Mouse (Mus musculus) neural tube, embryonic 12.5 days (tissue): Measurements from ENCODE around the gene Rnf25. TPM values are rescaled to one million over a fixed set of nuclear protein-coding genes. Genes with fewer than 3 reads are reported as not detected.

Experiments used
- ATAC-seq: fragments of 200-750 bp; cut with Nextera tagmentation; 2 replicates; pipeline ENCODE4 v1.8.0; 2017; ENCODE audit warnings: low read depth, mild to moderate bottlenecking, moderate TSS enrichment, moderate library complexity; ENCODE audit not compliant: low FRiP score
- H3K27ac ChIP-seq: fragments of 300-500 bp; sonication (generic); 2 replicates; pipeline ENCODE4 v1.5.1; 2016
- H3K27me3 ChIP-seq: fragments of 300-500 bp; sonication (generic); replicated peaks from 2 replicates; pipeline ENCODE4 v1.6.1; 2016; ENCODE audit warnings: mild to moderate bottlenecking
- H3K36me3 ChIP-seq: fragments of 300-500 bp; sonication (generic); 2 replicates; pipeline ENCODE4 v1.6.1; 2016; ENCODE audit warnings: mild to moderate bottlenecking
- H3K4me1 ChIP-seq: fragments of 300-500 bp; sonication (generic); 2 replicates; pipeline ENCODE4 v1.6.1; 2016
- H3K4me2 ChIP-seq: fragments of 300-500 bp; sonication (generic); replicated peaks from 2 replicates; pipeline ENCODE4 v1.6.1; 2016; ENCODE audit warnings: mild to moderate bottlenecking
- H3K4me3 ChIP-seq: fragments of 300-500 bp; sonication (generic); 2 replicates; pipeline ENCODE4 v1.5.1; 2016
- H3K9ac ChIP-seq: fragments of 300-500 bp; sonication (generic); 2 replicates; pipeline ENCODE4 v1.6.1; 2016; ENCODE audit warnings: mild to moderate bottlenecking
- H3K9me3 ChIP-seq: fragments of 300-500 bp; sonication (generic); 2 replicates; pipeline ENCODE4 v1.6.1; 2016; ENCODE audit warnings: mild to moderate bottlenecking
- WGBS: fragments of 180-500 bp; shearing (Covaris S2); methylation state at CpG from one replicate; pipeline ENCODE4 v1.1.7; 2016; 5-methylcytosine and 5-hydroxymethylcytosine counted together
- microRNA-seq: library from miRNA; unstranded; fragments of <30 nt; microRNA quantifications from one replicate; pipeline ENCODE4, GENCODE M21; 2017
- polyA plus RNA-seq: library from polyadenylated mRNA; unstranded; fragments of >200 nt; fragmentation: Nextera tagmentation; extraction: Ambion mirVana; gene quantifications from 2 replicates; pipeline ENCODE4 v1.2.1, GENCODE M21; 2016

The Rnf25 gene
- polyA plus RNA-seq, 1 experiment from 2014 or later = 37.8 TPM

DNA sequence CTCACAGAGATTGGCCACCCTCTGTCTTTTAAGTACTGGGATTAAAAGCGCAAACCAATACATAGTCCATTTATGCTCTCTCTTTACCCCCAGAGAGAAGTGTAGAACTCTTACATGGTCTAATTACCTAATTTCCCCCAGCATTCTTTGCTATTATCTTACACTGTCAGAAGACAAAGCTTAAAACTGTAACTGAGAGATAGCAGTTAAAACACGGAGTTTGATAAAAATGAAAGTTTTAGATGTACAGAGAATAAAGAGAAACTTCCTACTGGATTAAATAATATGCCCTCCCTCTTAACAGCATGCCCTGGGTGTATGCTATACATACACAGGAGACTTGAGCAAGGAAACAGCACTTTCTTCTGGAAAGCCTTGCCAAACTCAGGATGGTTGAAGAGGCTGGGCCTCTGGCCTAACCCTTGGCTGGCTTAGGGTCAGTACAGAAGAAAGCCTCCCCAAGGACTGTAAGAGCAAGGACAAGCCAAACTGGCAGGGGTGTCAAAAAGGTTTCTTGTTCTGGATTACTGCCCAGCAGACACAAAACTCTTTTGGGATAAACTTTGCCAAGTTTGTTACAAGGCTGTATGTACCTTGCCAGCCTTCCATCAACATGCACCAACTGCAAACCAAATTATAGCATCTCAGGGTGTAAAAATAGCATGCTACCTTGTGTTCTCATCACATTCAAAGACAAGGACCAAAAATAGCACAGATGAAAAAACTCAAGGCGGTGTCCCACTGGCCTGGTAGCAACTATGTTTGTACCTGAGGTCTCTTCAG, 16.4 kb downstream of the Rnf25 start:
- no peak overlapping the region for H3K27ac ChIP-seq
- WGBS = 95% methylated on average over 3 of the region's 3 CpGs
- peaks cover 20% of the 10 kb centered on the region for H3K4me1 ChIP-seq
- H3K36me3 ChIP-seq = peaks cover 16% of the 10 kb centered on the region
- no peak overlapping the region for H3K4me2 ChIP-seq
- no peaks in the 10 kb centered on the region for H3K27me3 ChIP-seq
- H3K4me3 ChIP-seq = no peak overlapping the region
- H3K9ac ChIP-seq = no peak overlapping the region
- no peaks in the 10 kb centered on the region for H3K9me3 ChIP-seq
- ATAC-seq = no peak

DNA sequence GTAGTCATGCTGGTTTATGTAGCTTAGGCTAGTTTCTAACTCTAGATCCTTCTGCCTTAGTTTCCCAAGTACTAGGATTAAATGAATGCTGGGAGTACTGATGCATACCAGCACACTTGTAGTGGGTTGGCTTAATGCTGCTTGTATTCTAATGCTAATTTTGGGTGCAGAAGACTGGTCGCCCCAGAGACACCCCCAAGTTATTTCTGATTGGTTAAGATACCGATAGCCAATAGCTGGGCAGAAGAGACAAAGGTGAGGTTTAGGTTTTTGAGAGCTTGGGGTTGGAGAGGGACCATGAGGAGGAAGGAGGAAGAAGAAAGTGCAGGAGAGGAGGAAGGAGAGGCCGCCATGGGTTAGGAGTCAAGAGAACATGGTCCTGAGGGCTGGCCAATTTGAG, 18.6 kb downstream of the Rnf25 start:
- Histone ChIP-seq H3K9ac (no peak overlapping the region), H3K27me3 (no peaks in the 10 kb centered on the region), H3K4me3 (no peak overlapping the region), H3K4me1 (peaks cover 15% of the 10 kb centered on the region), H3K9me3 (no peaks in the 10 kb centered on the region), H3K4me2 (no peak overlapping the region), H3K36me3 (peaks cover 38% of the 10 kb centered on the region), H3K27ac (no peak overlapping the region)
- 82% methylated on average over 3 of the region's 3 CpGs for WGBS
- no peak for ATAC-seq

DNA sequence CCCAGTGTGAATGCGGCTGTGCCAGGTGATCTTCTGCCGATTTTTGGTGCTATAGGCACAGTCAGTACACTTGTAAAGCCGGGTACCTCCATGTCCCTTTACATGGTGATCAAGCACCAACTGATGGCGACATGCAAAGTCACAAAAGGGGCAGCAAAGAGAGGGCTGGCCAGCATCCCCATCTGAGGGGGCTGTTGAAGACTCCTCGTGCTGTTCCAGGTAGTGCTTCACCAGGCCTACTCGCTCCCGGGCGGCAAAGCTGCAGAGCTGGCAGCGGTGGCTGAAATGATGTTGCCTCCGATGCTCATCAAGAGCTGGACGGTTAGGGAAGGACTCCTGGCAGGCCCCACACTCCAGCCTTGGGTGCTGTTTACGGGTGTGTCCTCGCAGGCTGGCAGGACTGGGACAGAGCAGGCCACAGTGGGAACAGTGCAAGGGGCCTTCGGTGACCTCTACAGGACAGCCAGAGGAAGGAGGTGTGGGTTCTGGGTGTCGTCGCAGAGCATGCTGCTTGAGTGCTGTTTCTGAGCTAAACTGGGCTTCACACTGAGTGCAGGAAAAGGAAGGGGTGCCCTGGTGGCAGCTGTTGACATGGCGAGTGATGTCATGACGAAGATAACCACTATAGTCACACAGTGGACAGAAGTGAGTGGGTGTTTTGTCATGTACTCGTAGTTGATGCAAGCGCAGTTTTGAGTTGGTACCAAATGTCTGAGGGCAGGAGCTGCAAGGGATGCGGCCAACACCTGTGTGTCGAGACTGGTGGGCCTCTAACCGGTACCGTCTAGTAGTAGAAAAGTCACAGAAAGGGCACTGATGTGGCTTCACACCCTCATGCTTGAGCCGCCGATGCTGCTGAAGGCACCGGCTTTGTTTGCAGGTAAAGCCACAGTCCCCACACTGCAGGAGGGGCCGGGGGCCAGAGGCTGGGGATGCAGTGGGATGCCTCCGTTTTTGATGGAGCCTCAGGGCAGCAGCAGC, 31.2 kb downstream of the Rnf25 start:
- Histone ChIP-seq H3K36me3 (peaks cover 88% of the 10 kb centered on the region), H3K9me3 (no peaks in the 10 kb centered on the region), H3K27me3 (no peaks in the 10 kb centered on the region), H3K4me3 (no peak overlapping the region), H3K4me2 (no peak overlapping the region), H3K4me1 (no peaks in the 10 kb centered on the region), H3K27ac (no peak overlapping the region), H3K9ac (no peak overlapping the region)
- no peak for ATAC-seq
- WGBS = 92% methylated on average over 29 of the region's 29 CpGs

DNA sequence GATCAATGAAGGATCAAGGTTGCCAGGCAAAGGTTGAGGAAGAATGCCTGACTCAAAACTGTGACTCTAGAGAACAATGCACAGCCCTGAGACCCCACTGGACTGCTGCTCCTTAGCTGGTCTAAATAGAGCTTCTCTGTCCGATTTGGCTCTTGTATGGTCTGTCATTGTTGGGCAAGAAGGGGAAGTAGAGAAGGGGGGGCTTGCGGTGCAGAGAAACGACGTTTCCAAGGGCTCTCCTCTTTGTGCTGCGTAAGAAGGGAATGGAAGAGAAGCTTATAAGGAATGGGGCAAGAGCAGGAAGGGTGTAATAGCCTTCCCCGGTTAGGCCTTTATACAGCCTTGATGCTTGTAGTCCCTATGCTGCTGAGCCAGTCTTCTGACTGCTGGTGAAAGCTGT, 35.4 kb downstream of the Rnf25 start:
- 79% methylated on average over 6 of the region's 6 CpGs for WGBS
- ATAC-seq = no peak
- peaks cover 69% of the 10 kb centered on the region for H3K36me3 ChIP-seq

DNA sequence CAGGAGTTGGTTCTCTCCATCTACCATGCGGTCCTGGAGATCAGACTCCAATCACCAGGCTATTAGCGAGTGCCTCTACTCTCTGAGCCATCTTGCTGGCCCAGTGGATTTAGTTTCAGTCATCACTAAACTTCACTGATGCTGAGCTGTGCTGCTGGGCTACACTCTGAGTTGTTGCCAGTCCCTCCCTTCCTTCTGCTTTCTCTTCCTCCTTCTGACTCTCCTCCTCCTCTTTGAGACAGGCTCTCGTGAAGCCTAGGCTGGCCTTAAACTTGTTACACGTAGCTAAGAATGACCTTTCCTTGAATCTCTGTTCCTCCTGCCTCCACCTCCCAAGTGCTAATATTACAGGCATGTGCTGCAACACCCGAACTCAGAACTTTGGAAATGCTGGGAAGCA, 42.1 kb downstream of the Rnf25 start:
- Histone ChIP-seq H3K9me3 (no peaks in the 10 kb centered on the region), H3K9ac (no peak overlapping the region), H3K4me1 (no peaks in the 10 kb centered on the region), H3K36me3 (peaks cover 8% of the 10 kb centered on the region), H3K4me3 (no peak overlapping the region), H3K27ac (no peak overlapping the region), H3K27me3 (no peaks in the 10 kb centered on the region), H3K4me2 (no peak overlapping the region)
- ATAC-seq = no peak
- 81% methylated on average over 5 of the region's 5 CpGs for WGBS

More for the DNA sequence above, 35.4 kb downstream of the Rnf25 start:
- no peak overlapping the region for H3K9ac ChIP-seq
- H3K4me2 ChIP-seq = no peak overlapping the region
- H3K4me1 ChIP-seq = no peaks in the 10 kb centered on the region
- no peaks in the 10 kb centered on the region for H3K27me3 ChIP-seq
- no peak overlapping the region for H3K27ac ChIP-seq
- H3K9me3 ChIP-seq = no peaks in the 10 kb centered on the region
- H3K4me3 ChIP-seq = no peak overlapping the region

DNA sequence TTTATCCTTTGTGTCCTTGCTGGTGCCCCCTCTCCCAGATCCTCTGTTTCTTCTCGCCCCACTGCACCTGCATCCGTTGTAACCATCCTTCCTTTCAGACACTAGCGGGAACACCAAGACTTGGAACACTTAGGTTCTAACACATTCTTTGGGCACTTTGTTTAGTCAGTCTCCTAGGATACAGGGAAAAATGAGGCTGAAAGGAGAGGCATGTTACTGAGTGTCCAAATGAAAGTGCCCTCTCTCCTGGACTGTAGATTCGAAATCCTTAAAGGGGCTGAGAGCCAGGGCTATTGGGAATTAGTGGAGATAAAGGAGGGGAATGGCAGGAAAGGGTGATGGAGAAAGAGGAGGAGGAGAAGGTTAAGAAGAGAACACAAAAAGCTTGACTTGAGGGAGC, 57.0 kb downstream of the Rnf25 start, which contains the start of gene Usp37:
Gene Usp37 (minus strand): TSS at position 101 of the 400 bp plus-strand sequence.
- no peak for ATAC-seq
- peaks cover 7% of the 10 kb centered on the region; the same call in 1 of the 2 replicates for H3K4me1 ChIP-seq
- H3K4me2 ChIP-seq = peak within 1 kb of the TSS; percentile 41; the same call in 1 of the 2 replicates
- 35% methylated on average over 4 of the region's 4 CpGs for whole genome bisulfite sequencing
- no peak within 1 kb of the TSS for H3K27ac ChIP-seq
- no peaks in the 10 kb centered on the region for H3K27me3 ChIP-seq
- no peak within 1 kb of the TSS for H3K9ac ChIP-seq
- no peaks in the 10 kb centered on the region for H3K36me3 ChIP-seq
- H3K9me3 ChIP-seq = no peaks in the 10 kb centered on the region
- H3K4me3 ChIP-seq = no peak within 1 kb of the TSS

Small RNA genes lying within 50 kb of the gene (microRNA-seq; reads per million reads assigned to microRNA genes)
- gene Gm25035 = not detected

Other genes starting within 250 kb of the Rnf25 start
- 0.25 and 0.75 TPM in 2 replicates for gene Catip, start 239.3 kb downstream of the Rnf25 start, polyA plus RNA-seq
- gene Slc11a1, start 226.2 kb downstream of the Rnf25 start, polyA plus RNA-seq = 2.1 and 4.1 TPM in 2 replicates
- gene Ctdsp1, start 209.9 kb downstream of the Rnf25 start, polyA plus RNA-seq = 29.9 and 31.3 TPM in 2 replicates
- 0.15 and 0.17 TPM in 2 replicates for gene Vil1, start 192.0 kb downstream of the Rnf25 start, polyA plus RNA-seq
- 60.5 and 62.1 TPM in 2 replicates for gene Cnot9, start 95.3 kb downstream of the Rnf25 start, polyA plus RNA-seq
- gene Plcd4, start 58.5 kb downstream of the Rnf25 start, polyA plus RNA-seq = 2.2 and 2.9 TPM in 2 replicates
- gene Usp37, start 57.1 kb downstream of the Rnf25 start, polyA plus RNA-seq = 30.2 and 33.1 TPM in 2 replicates
- 8.5 and 10.3 TPM in 2 replicates for gene Zfp142, start 13.2 kb downstream of the Rnf25 start, polyA plus RNA-seq
- 17.3 and 19.4 TPM in 2 replicates for gene Bcs1l, start 13.1 kb downstream of the Rnf25 start, polyA plus RNA-seq
- 22.8 and 22.9 TPM in 2 replicates for gene Stk36, start within 50 bp of the Rnf25 start, polyA plus RNA-seq
- 25.8 and 28.5 TPM in 2 replicates for gene Ttll4, start 60.3 kb upstream of the Rnf25 start, polyA plus RNA-seq
- gene Cyp27a1, start 112.2 kb upstream of the Rnf25 start, polyA plus RNA-seq = 3.9 and 6.3 TPM in 2 replicates
- gene Prkag3, start 147.8 kb upstream of the Rnf25 start, polyA plus RNA-seq = 0.10 and 0.40 TPM in 2 replicates
- gene Wnt6, start 170.5 kb upstream of the Rnf25 start, polyA plus RNA-seq = 12.5 and 13.8 TPM in 2 replicates
- 1.2 and 1.4 TPM in 2 replicates for gene Wnt10a, start 190.1 kb upstream of the Rnf25 start, polyA plus RNA-seq